Mouse (Mus musculus): ENCODE measurements around the gene Tmem232. TPM values are rescaled to one million over a fixed set of nuclear protein-coding genes. Genes with fewer than 3 reads are reported as not detected.
"Not testable (repeated sequence)": the region's sequence is repeated elsewhere in the genome, so short reads cannot be mapped to it uniquely, and the experiment has no call there.

Tmem232 gene
- total and polyA plus RNA-seq, 2 experiments = not detected

DNA sequence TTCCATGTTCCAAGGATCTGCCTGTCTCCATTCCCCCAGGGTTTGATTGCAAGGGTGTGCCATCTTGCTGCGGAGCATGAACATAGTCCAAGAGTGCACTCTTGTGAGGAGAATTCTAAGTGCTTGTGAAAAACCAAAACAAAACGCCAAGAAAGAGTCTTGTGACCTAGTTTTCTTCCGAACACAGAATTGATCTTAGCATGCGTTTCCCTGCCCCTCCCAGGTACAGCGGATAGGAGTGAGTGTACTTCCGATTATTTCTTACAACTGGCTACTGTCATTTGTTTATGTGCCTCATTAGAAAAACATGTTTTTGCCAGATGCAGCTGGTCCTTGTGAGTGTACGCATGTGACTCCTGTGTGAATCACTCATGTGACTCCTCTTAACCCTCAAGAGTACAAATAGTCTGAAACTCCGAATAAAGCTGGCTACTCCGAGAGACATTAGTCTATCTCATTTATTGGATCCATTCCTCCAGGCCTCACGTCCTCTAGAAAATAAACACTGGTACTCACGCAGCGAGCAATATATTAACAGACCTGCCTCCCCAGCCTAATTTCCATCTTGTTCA is 11.9 kb upstream of the Tmem232 start:
- Histone ChIP-seq H3K4me3 (ENCODE audit: insufficient read depth, low read depth, low read length) (no peak overlapping the region), H3K9ac (ENCODE audit: low read depth, low read length) (no peak overlapping the region)

DNA sequence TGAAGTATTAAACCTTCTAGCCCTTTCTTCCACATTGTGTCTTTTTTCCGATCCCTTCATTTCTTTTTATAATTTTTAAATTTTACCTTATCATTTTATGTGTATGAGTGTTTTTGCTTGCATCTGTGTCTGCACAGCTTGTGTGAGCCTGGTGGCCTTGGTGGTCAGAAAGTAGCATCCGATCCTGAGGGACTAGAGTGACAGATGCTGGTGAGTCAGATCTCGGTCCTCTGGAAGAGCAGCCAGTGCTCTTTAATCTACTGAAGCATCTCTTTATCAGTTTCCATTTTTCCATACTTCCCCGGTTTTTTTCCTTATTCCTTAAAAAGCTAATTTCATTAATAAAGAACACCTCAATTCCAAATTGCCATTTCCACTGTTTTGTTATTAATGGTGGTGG is 9.8 kb upstream of the Tmem232 start:
- Histone ChIP-seq H3K27ac (replicated peaks; ENCODE audit: insufficient read depth, low read depth, low read length) (no peak overlapping the region), H3K4me1 (ENCODE audit: control insufficient read depth, insufficient read depth, low read length) (no peaks in the 10 kb centered on the region)
- TF ChIP-seq POLR2A (IDR thresholded peaks at IDR 0.05; ENCODE audit: extremely low read depth, insufficient read depth, low read length) (no peak), CTCF (IDR thresholded peaks at IDR 0.05; ENCODE audit: low read depth, low read length) (no peak)

More for the DNA sequence above, 11.9 kb upstream of the Tmem232 start:
- no peaks in the 10 kb centered on the region for H3K4me1 ChIP-seq (ENCODE audit: control insufficient read depth, insufficient read depth, low read length)
- H3K27me3 ChIP-seq (ENCODE audit: control insufficient read depth, insufficient read depth, low read length) = no peaks in the 10 kb centered on the region
- H3K36me3 ChIP-seq (ENCODE audit: control insufficient read depth, insufficient read depth, low read length) = no peaks in the 10 kb centered on the region
- no peak for DNase-seq (ENCODE audit: extremely low read depth, low read depth, low spot score)
- H3K79me2 ChIP-seq (ENCODE audit: control insufficient read depth, insufficient read depth, low read length) = no peaks in the 10 kb centered on the region
- TF ChIP-seq CTCF (IDR thresholded peaks at IDR 0.05; ENCODE audit: low read depth, low read length) (no peak), POLR2A (IDR thresholded peaks at IDR 0.05; ENCODE audit: extremely low read depth, insufficient read depth, low read length) (no peak)
- WGBS = 82% methylated on average over 12 of the region's 12 CpGs
- H3K27ac ChIP-seq (replicated peaks; ENCODE audit: insufficient read depth, low read depth, low read length) = no peak overlapping the region

DNA sequence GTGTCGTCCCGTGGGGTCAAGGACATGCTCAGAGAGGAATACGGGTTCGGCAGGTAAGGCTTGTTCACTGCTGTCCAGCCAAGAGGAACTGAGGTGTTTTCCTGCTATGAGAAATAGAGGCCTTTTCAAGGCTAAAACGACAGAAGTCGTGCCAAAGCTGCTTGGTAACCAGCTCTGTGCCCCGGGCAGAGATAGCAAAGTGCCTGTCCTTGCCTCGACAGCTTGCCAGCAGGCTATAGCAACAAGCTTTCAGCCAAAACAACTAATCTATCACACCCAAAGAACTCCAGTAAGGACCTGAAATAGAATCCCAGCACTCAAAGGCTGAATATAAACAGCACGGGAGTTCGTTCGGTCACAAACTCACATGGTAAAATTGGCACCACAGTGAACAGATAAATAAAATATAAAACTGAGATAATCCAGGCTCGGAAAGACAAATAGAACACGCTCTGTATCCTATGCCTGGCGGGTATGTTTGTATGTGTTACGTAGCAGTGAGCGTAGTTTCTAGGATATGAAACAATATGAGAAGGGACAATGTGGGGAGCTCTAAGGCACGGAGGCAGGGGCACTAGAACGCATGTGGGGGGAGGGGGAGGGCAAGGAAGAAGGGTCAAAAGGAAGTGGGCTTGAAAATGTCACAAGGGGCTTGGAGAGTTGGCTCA is 8.2 kb upstream of the Tmem232 start:
- Histone ChIP-seq H3K9ac (ENCODE audit: low read depth, low read length) (no peak overlapping the region), H3K27me3 (ENCODE audit: control insufficient read depth, insufficient read depth, low read length) (no peaks in the 10 kb centered on the region), H3K36me3 (ENCODE audit: control insufficient read depth, insufficient read depth, low read length) (no peaks in the 10 kb centered on the region), H3K4me1 (ENCODE audit: control insufficient read depth, insufficient read depth, low read length) (no peaks in the 10 kb centered on the region), H3K79me2 (ENCODE audit: control insufficient read depth, insufficient read depth, low read length) (no peaks in the 10 kb centered on the region), H3K27ac (replicated peaks; ENCODE audit: insufficient read depth, low read depth, low read length) (no peak overlapping the region), H3K4me3 (ENCODE audit: insufficient read depth, low read depth, low read length) (no peak overlapping the region)
- TF ChIP-seq CTCF (IDR thresholded peaks at IDR 0.05; ENCODE audit: low read depth, low read length) (no peak), POLR2A (IDR thresholded peaks at IDR 0.05; ENCODE audit: extremely low read depth, insufficient read depth, low read length) (no peak)
- DNase-seq (ENCODE audit: extremely low read depth, low read depth, low spot score) = peak; percentile 83
- 39% methylated on average over 18 of the region's 18 CpGs for WGBS

More for the DNA sequence above, 9.8 kb upstream of the Tmem232 start:
- no peaks in the 10 kb centered on the region for H3K27me3 ChIP-seq (ENCODE audit: control insufficient read depth, insufficient read depth, low read length)
- 80% methylated on average over 4 of the region's 4 CpGs for WGBS
- H3K36me3 ChIP-seq (ENCODE audit: control insufficient read depth, insufficient read depth, low read length) = no peaks in the 10 kb centered on the region
- H3K4me3 ChIP-seq (ENCODE audit: insufficient read depth, low read depth, low read length) = no peak overlapping the region
- H3K9ac ChIP-seq (ENCODE audit: low read depth, low read length) = no peak overlapping the region
- H3K79me2 ChIP-seq (ENCODE audit: control insufficient read depth, insufficient read depth, low read length) = no peaks in the 10 kb centered on the region
- DNase-seq (ENCODE audit: extremely low read depth, low read depth, low spot score) = no peak

DNA sequence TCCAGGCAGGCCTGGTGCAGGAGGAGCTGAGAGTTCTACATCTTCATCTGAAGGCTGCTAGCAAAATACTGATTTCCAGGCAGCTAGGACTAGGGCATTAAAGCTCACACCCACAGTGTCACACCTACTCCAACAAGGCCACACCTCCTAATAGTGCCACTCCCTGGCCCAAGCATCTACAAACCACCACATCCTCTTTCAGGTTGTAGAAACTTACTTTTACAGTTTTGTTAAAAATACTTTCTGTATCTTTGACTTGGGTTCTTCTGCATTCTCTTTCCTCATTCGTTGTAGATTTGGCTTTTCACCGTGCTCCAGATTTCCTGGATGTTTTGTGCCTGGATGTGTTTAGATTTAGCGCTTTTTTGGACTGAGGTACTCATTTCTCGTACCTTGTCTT is 5.6 kb upstream of the Tmem232 start:
- not testable (repeated sequence) for H3K27ac ChIP-seq (replicated peaks; ENCODE audit: insufficient read depth, low read depth, low read length); H3K9ac ChIP-seq (ENCODE audit: low read depth, low read length); H3K4me3 ChIP-seq (ENCODE audit: insufficient read depth, low read depth, low read length); H3K27me3 ChIP-seq (ENCODE audit: control insufficient read depth, insufficient read depth, low read length); H3K4me1 ChIP-seq (ENCODE audit: control insufficient read depth, insufficient read depth, low read length); DNase-seq (ENCODE audit: extremely low read depth, low read depth, low spot score); H3K36me3 ChIP-seq (ENCODE audit: control insufficient read depth, insufficient read depth, low read length); H3K79me2 ChIP-seq (ENCODE audit: control insufficient read depth, insufficient read depth, low read length)
- WGBS = 88% methylated on average over 4 of the region's 4 CpGs

DNA sequence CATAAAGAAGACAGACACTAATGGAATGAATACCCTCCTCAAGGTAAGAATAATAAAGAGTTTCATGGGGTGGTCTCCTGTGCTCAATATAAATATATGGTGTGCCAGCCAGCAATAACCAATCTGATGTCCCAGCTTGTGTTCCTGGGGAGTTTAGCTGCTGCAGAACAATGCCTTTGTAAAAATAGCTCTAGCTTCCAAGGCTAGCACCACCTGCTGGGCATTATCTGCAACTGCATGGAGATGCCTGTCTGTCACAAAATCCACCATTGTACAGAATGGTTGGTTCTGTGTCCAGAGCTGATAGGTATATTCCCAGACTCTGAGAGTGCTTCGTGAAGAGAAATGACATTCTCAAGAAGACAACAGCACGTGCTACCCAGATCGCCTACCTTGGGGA is 4.4 kb downstream of the Tmem232 start:
- H3K4me1 ChIP-seq (ENCODE audit: control insufficient read depth, insufficient read depth, low read length) = no peaks in the 10 kb centered on the region
- no peak for TF ChIP-seq POLR2A (IDR thresholded peaks at IDR 0.05; ENCODE audit: extremely low read depth, insufficient read depth, low read length)
- peak; percentile 74 for TF ChIP-seq CTCF (IDR thresholded peaks at IDR 0.05; ENCODE audit: low read depth, low read length)
- no peaks in the 10 kb centered on the region for H3K27me3 ChIP-seq (ENCODE audit: control insufficient read depth, insufficient read depth, low read length)
- H3K9ac ChIP-seq (ENCODE audit: low read depth, low read length) = no peak overlapping the region
- H3K79me2 ChIP-seq (ENCODE audit: control insufficient read depth, insufficient read depth, low read length) = no peaks in the 10 kb centered on the region
- H3K4me3 ChIP-seq (ENCODE audit: insufficient read depth, low read depth, low read length) = no peak overlapping the region
- peak; percentile 26 for DNase-seq (ENCODE audit: extremely low read depth, low read depth, low spot score)
- H3K27ac ChIP-seq (replicated peaks; ENCODE audit: insufficient read depth, low read depth, low read length) = no peak overlapping the region
- H3K36me3 ChIP-seq (ENCODE audit: control insufficient read depth, insufficient read depth, low read length) = no peaks in the 10 kb centered on the region
- 15% methylated on average over 3 of the region's 3 CpGs for WGBS

DNA sequence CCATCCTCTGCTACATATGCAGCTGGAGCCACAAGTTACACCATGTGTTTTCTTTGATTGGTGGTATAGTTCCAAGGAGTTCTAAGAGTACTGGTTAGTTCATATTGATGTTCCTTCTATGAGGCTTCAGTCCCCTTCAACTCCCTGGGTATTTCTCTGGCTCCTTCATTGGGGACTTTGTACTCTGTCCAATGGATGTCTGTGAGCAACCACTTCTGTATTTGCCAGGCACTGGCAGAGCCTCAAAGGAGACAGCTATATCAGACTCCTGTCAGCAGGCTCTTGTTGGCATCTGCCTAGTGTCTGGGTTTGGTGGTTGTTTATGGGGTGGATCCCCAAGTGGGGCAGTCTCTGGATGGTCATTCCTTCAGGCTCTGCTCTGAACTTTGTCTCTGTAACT is 8.2 kb downstream of the Tmem232 start:
- not testable (repeated sequence) for DNase-seq (ENCODE audit: extremely low read depth, low read depth, low spot score); H3K9ac ChIP-seq (ENCODE audit: low read depth, low read length); H3K27me3 ChIP-seq (ENCODE audit: control insufficient read depth, insufficient read depth, low read length)

More for the DNA sequence above, 8.2 kb downstream of the Tmem232 start:
- H3K27ac ChIP-seq (replicated peaks; ENCODE audit: insufficient read depth, low read depth, low read length); H3K79me2 ChIP-seq (ENCODE audit: control insufficient read depth, insufficient read depth, low read length); H3K4me1 ChIP-seq (ENCODE audit: control insufficient read depth, insufficient read depth, low read length); H3K4me3 ChIP-seq (ENCODE audit: insufficient read depth, low read depth, low read length); H3K36me3 ChIP-seq (ENCODE audit: control insufficient read depth, insufficient read depth, low read length): not testable (repeated sequence)
